Mouse (Mus musculus) T-helper 1 cell (primary cell): Measurements from ENCODE around the gene Lrrc27.

Experiments used
- in situ Hi-C: fragments of 300-600 bp; cut with MboI, MseI; formaldehyde crosslinking; loops from one replicate; pipeline ENCODE4 v1.15.1; 2025; ENCODE audit warnings: high pct_unique_total_duplicates

Lrrc27 gene

GRCm38 (mm10) chr7:139214160-139214559, 1.4 kb downstream of the Lrrc27 start:
- in situ Hi-C loops: loop anchor here (25.0 kb wide), 1 partner anchor 1777 kb away; the partner anchor contains the start of gene Glrx3

- in situ Hi-C loops: loop anchor here (25.0 kb wide), 1 partner anchor 1777 kb away; the partner anchor contains the start of gene Glrx3
Measured at GRCm38 (mm10) chr7:139214596-139215340, 2.0 kb downstream of the Lrrc27 start.

- in situ Hi-C loops: loop anchor here (25.0 kb wide), 1 partner anchor 1778 kb away; the partner anchor contains the start of gene Glrx3
Measured at GRCm38 (mm10) chr7:139215516-139215915, 2.7 kb downstream of the Lrrc27 start.

- in situ Hi-C loops: loop anchor here (25.0 kb wide), 1 partner anchor 1779 kb away; the partner anchor contains the start of gene Glrx3
Measured at GRCm38 (mm10) chr7:139215946-139216345, 3.2 kb downstream of the Lrrc27 start.

- in situ Hi-C loops: loop anchor here (25.0 kb wide), 1 partner anchor 1779 kb away; the partner anchor contains the start of gene Glrx3
Measured at GRCm38 (mm10) chr7:139216464-139216863, 3.7 kb downstream of the Lrrc27 start.

- in situ Hi-C loops: loop anchor here (25.0 kb wide), 1 partner anchor 1780 kb away; the partner anchor contains the start of gene Glrx3
Measured at GRCm38 (mm10) chr7:139217046-139217445, 4.3 kb downstream of the Lrrc27 start.

- in situ Hi-C loops: loop anchor here (25.0 kb wide), 1 partner anchor 1782 kb away; the partner anchor contains the start of gene Glrx3
Measured at GRCm38 (mm10) chr7:139218641-139219415, 6.0 kb downstream of the Lrrc27 start.

- in situ Hi-C loops: loop anchor here (25.0 kb wide), 1 partner anchor 1782 kb away; the partner anchor contains the start of gene Glrx3
Measured at GRCm38 (mm10) chr7:139219486-139219885, 6.7 kb downstream of the Lrrc27 start.

GRCm38 (mm10) chr7:139220303-139220702, 7.5 kb downstream of the Lrrc27 start:
- in situ Hi-C loops: loop anchor here (25.0 kb wide), 1 partner anchor 1783 kb away; the partner anchor contains the start of gene Glrx3

- in situ Hi-C loops: loop anchor here (25.0 kb wide), 1 partner anchor 1784 kb away; the partner anchor contains the start of gene Glrx3
Measured at GRCm38 (mm10) chr7:139221072-139221471, 8.3 kb downstream of the Lrrc27 start.

- in situ Hi-C loops: loop anchor here (25.0 kb wide), 1 partner anchor 1785 kb away; the partner anchor contains the start of gene Glrx3
Measured at GRCm38 (mm10) chr7:139221856-139222255, 9.1 kb downstream of the Lrrc27 start.

GRCm38 (mm10) chr7:139222341-139222740, 9.6 kb downstream of the Lrrc27 start:
- in situ Hi-C loops: loop anchor here (25.0 kb wide), 1 partner anchor 1785 kb away; the partner anchor contains the start of gene Glrx3

GRCm38 (mm10) chr7:139224070-139224469, 11.3 kb downstream of the Lrrc27 start:
- in situ Hi-C loops: loop anchor here (25.0 kb wide), 1 partner anchor 1787 kb away; the partner anchor contains the start of gene Glrx3

GRCm38 (mm10) chr7:139224725-139225124, 11.9 kb downstream of the Lrrc27 start:
- in situ Hi-C loops: loop anchor here (5.0 to 25.0 kb wide), 3 partner anchors 88 to 1787 kb away; partner anchors contain the start of gene Glrx3

- in situ Hi-C loops: loop anchor here (5.0 kb wide), 2 partner anchors 86 to 251 kb away; no protein-coding TSS in a partner anchor
Measured at GRCm38 (mm10) chr7:139226416-139226815, 13.6 kb downstream of the Lrrc27 start.

GRCm38 (mm10) chr7:139228447-139229171, 15.8 kb downstream of the Lrrc27 start:
- in situ Hi-C loops: loop anchor here (5.0 kb wide), 2 partner anchors 84 to 249 kb away; no protein-coding TSS in a partner anchor

GRCm38 (mm10) chr7:139229837-139230236, 17.0 kb downstream of the Lrrc27 start:
- in situ Hi-C loops: loop anchor here (5.0 kb wide), 2 partner anchors 82 to 247 kb away; no protein-coding TSS in a partner anchor

- in situ Hi-C loops: no loop called here
Measured at GRCm38 (mm10) chr7:139230241-139230640, 17.5 kb downstream of the Lrrc27 start.

GRCm38 (mm10) chr7:139233714-139234113, 20.9 kb downstream of the Lrrc27 start:
- in situ Hi-C loops: no loop called here

GRCm38 (mm10) chr7:139234426-139235188, 21.8 kb downstream of the Lrrc27 start:
- in situ Hi-C loops: no loop called here
